Mouse (Mus musculus) lung, embryonic 15.5 days (tissue): ENCODE measurements around the gene Men1. TPM values are rescaled to one million over a fixed set of nuclear protein-coding genes. Genes with fewer than 3 reads are reported as not detected.

Experiments used
- ATAC-seq: fragments of 200-750 bp; cut with Nextera tagmentation; 2 replicates; pipeline ENCODE4 v1.8.0; 2017; ENCODE audit warnings: moderate number of reproducible peaks, borderline replicate concordance; ENCODE audit not compliant: low FRiP score, low TSS enrichment; ENCODE audit errors: extremely low read depth
- H3K27ac ChIP-seq: fragments of 300-500 bp; sonication (generic); 2 replicates; pipeline ENCODE4 v1.5.1; 2015; ENCODE audit warnings: moderate library complexity, mild to moderate bottlenecking, inconsistent platforms
- H3K27me3 ChIP-seq: fragments of 300-500 bp; sonication (generic); 2 replicates; pipeline ENCODE4 v1.6.1; 2015; ENCODE audit warnings: inconsistent platforms
- H3K36me3 ChIP-seq: fragments of 300-500 bp; sonication (generic); 2 replicates; pipeline ENCODE4 v1.6.1; 2015; ENCODE audit warnings: inconsistent platforms
- H3K4me1 ChIP-seq: fragments of 300-500 bp; sonication (generic); 2 replicates; pipeline ENCODE4 v1.6.1; 2015; ENCODE audit warnings: inconsistent platforms
- H3K4me2 ChIP-seq: fragments of 300-500 bp; sonication (generic); 2 replicates; pipeline ENCODE4 v1.6.1; 2015; ENCODE audit warnings: inconsistent platforms, mild to moderate bottlenecking, moderate library complexity
- H3K4me3 ChIP-seq: fragments of 300-500 bp; sonication (generic); 2 replicates; pipeline ENCODE4 v1.5.1; 2015; ENCODE audit warnings: mild to moderate bottlenecking, inconsistent platforms
- H3K9ac ChIP-seq: fragments of 300-500 bp; sonication (generic); 2 replicates; pipeline ENCODE4 v1.6.1; 2015; ENCODE audit warnings: inconsistent platforms
- H3K9me3 ChIP-seq: fragments of 300-500 bp; sonication (generic); 2 replicates; pipeline ENCODE4 v1.6.1; 2016; ENCODE audit warnings: inconsistent platforms
- WGBS: fragments of 180-500 bp; shearing (Covaris S2); methylation state at CpG from one replicate; pipeline ENCODE4 v1.1.7; 2015; 5-methylcytosine and 5-hydroxymethylcytosine counted together
- polyA plus RNA-seq: library from polyadenylated mRNA; unstranded; fragments of >200 nt; fragmentation: Nextera tagmentation; extraction: Ambion mirVana; gene quantifications from 2 replicates; pipeline ENCODE4 v1.2.1, GENCODE M21; 2015

Men1 gene
- polyA plus RNA-seq, 1 experiment from 2014 or later: 82.6 TPM

GRCm38 (mm10) chr19:6296551-6297210 is 38.1 kb upstream of the Men1 start:
- Histone ChIP-seq H3K4me1 (0 out of 2 replicates have a peak, but pooled peaks cover 3% of the 10 kb centered on the region), H3K27ac (no peak overlapping the region), H3K4me2 (no peak overlapping the region), H3K27me3 (no peaks in the 10 kb centered on the region), H3K9me3 (no peaks in the 10 kb centered on the region), H3K9ac (no peak overlapping the region), H3K4me3 (no peak overlapping the region), H3K36me3 (peaks cover 49% of the 10 kb centered on the region)
- no peak for ATAC-seq
- 83% methylated on average over 5 of the region's 5 CpGs for WGBS

DNA sequence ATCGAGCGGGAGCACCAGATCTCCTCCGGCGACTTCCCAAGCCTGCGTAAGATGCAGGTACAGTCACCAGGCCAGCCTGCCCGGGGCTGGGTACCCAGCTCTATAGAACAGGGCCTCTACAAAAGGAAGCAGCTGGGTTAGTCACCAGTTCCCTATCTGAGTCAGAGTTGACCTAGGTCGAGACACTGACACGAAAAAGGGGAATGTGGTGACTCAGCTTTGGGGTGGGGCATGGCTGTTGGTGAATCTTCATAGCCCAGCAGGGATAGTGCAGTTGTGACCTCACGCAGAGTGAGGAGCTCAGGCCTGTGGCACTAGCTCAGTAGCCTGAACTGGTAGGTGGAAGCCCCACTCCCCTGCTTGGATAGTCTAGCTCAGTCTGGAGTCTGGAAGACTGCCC is 37.1 kb upstream of the Men1 start:
- H3K27me3 ChIP-seq: no peaks in the 10 kb centered on the region
- no peak overlapping the region for H3K4me2 ChIP-seq
- H3K9me3 ChIP-seq: no peaks in the 10 kb centered on the region
- no peak overlapping the region for H3K9ac ChIP-seq
- no peak overlapping the region for H3K4me3 ChIP-seq
- no peak overlapping the region for H3K27ac ChIP-seq
- peaks cover 6% of the 10 kb centered on the region; the same call in 1 of the 2 replicates for H3K4me1 ChIP-seq
- WGBS: 86% methylated on average over 9 of the region's 9 CpGs
- peaks cover 49% of the 10 kb centered on the region for H3K36me3 ChIP-seq
- no peak for ATAC-seq

DNA sequence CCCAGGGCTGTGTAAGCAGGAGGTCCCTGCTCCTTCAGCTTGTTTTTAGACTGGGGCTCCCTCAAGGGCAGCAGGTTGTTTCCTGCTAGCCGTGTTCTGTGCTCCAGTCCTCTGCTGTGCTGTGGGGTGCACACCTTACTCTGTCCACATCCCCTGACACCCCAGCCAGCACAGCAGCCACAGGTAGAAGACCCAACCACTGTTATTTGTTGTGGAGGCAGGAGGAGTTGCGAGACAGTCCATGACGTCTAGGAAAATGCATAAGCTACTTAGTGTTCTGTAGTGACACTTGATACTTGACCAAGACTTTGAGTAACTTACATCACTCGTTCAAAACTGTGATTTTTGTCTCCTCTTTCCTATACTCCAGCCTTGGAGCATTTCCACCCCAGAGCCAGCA is 35.8 kb upstream of the Men1 start:
- Histone ChIP-seq H3K4me2 (no peak overlapping the region), H3K27me3 (no peaks in the 10 kb centered on the region), H3K27ac (peak overlapping the region; percentile 41), H3K36me3 (peaks cover 41% of the 10 kb centered on the region), H3K4me1 (peaks cover 8% of the 10 kb centered on the region; the same call in 1 of the 2 replicates), H3K4me3 (no peak overlapping the region), H3K9me3 (no peaks in the 10 kb centered on the region), H3K9ac (no peak overlapping the region)
- ATAC-seq: no peak
- WGBS: 70% methylated on average over 4 of the region's 4 CpGs

DNA sequence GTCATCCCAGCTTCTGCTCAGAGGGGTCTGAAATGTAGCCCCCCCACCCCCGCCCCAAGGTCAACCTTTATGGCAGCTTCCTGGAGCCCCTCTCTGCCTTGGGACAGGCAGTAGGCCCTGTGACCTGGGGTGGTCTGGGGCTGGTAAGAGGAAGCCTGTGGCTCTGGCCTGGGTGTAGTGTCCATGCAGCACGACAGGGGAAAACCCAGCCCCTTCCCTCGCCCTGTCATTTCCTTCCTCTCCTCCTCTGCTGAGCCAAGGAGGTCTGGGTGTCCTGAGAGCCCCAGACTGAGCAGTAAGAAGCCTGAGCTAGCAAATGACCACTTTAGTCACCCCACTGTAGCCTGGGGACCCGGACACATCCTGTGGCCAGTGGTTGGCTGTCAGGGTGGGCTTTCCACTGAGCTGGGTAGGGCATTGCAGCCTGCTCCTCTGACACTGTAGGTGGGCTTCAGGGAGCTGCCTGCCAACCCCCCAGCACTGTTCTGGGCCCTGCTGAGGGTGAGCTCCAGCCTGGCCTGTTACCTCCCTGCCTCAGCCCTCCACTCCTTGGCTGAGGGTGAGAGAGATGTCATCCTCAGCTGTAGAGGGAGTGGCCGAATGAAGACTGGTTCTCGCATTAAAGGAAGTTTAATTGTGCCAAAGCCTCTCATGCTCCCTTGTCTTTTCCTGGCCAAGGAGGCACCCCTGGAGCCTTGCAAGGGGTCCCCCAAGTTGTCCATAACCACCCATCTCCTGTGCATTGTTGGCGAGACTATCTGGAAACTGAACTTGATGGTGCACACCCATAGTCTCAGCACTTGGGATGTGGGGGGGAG is 35.1 kb upstream of the Men1 start:
- Histone ChIP-seq H3K27ac (peak overlapping the region; percentile 41), H3K27me3 (no peaks in the 10 kb centered on the region), H3K9ac (no peak overlapping the region), H3K4me3 (no peak overlapping the region), H3K36me3 (peaks cover 36% of the 10 kb centered on the region), H3K4me2 (no peak overlapping the region), H3K4me1 (peaks cover 12% of the 10 kb centered on the region), H3K9me3 (no peaks in the 10 kb centered on the region)
- ATAC-seq: no peak
- 70% methylated on average over 7 of the region's 7 CpGs for WGBS

GRCm38 (mm10) chr19:6300402-6300841 is 34.4 kb upstream of the Men1 start:
- Histone ChIP-seq H3K4me1 (peaks cover 13% of the 10 kb centered on the region), H3K9me3 (no peaks in the 10 kb centered on the region), H3K4me3 (no peak overlapping the region), H3K36me3 (peaks cover 28% of the 10 kb centered on the region), H3K4me2 (no peak overlapping the region), H3K27ac (peak overlapping the region; percentile 41), H3K9ac (no peak overlapping the region), H3K27me3 (no peaks in the 10 kb centered on the region)
- 37% methylated on average over 7 of the region's 7 CpGs for WGBS
- ATAC-seq: peak; percentile 29; the same call in 1 of the 2 replicates

DNA sequence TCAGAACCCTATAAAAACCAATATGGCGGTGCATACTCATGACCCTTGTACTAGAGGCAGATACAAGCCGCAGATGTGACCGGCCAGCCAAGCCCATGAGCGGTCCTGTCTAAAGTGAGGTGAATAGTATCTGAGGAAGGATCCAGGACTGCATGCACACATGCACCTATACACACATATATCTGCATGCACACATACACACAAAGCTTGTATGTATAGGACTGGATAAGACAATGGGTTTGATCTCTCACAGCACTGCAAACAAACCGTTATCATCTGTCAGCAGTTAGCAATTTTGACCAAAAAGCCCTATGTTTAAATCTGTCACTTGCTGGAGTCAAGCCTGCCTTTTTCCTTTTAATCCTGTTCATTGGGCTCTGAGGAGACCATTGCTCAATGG is 32.7 kb upstream of the Men1 start:
- H3K27me3 ChIP-seq: no peaks in the 10 kb centered on the region
- H3K9ac ChIP-seq: no peak overlapping the region
- 91% methylated on average over 5 of the region's 5 CpGs for WGBS
- H3K4me1 ChIP-seq: peaks cover 22% of the 10 kb centered on the region
- no peak overlapping the region for H3K4me2 ChIP-seq
- H3K27ac ChIP-seq: no peak overlapping the region
- H3K36me3 ChIP-seq: peaks cover 17% of the 10 kb centered on the region
- no peaks in the 10 kb centered on the region for H3K9me3 ChIP-seq
- ATAC-seq: no peak
- no peak overlapping the region for H3K4me3 ChIP-seq

GRCm38 (mm10) chr19:6302522-6302921 is 32.3 kb upstream of the Men1 start:
- Histone ChIP-seq H3K27ac (no peak overlapping the region), H3K27me3 (no peaks in the 10 kb centered on the region), H3K4me2 (no peak overlapping the region), H3K9me3 (no peaks in the 10 kb centered on the region), H3K4me1 (peaks cover 26% of the 10 kb centered on the region), H3K4me3 (no peak overlapping the region), H3K9ac (no peak overlapping the region), H3K36me3 (peaks cover 13% of the 10 kb centered on the region)
- ATAC-seq: no peak
- WGBS: 30% methylated on average over 4 of the region's 4 CpGs

GRCm38 (mm10) chr19:6303831-6304230 is 30.9 kb upstream of the Men1 start:
- no peak for ATAC-seq
- Histone ChIP-seq H3K27me3 (no peaks in the 10 kb centered on the region), H3K36me3 (peaks cover under 1% of the 10 kb centered on the region; the same call in 1 of the 2 replicates), H3K4me3 (no peak overlapping the region), H3K4me2 (no peak overlapping the region), H3K4me1 (peaks cover 39% of the 10 kb centered on the region), H3K9ac (no peak overlapping the region), H3K9me3 (no peaks in the 10 kb centered on the region), H3K27ac (no peak overlapping the region)
- 72% methylated on average over 6 of the region's 6 CpGs for WGBS

GRCm38 (mm10) chr19:6304787-6305516 is 29.8 kb upstream of the Men1 start:
- H3K27ac ChIP-seq: peak overlapping the region; percentile 91; the same call in 1 of the 2 replicates
- ATAC-seq: peak; percentile 28; the same call in 1 of the 2 replicates

DNA sequence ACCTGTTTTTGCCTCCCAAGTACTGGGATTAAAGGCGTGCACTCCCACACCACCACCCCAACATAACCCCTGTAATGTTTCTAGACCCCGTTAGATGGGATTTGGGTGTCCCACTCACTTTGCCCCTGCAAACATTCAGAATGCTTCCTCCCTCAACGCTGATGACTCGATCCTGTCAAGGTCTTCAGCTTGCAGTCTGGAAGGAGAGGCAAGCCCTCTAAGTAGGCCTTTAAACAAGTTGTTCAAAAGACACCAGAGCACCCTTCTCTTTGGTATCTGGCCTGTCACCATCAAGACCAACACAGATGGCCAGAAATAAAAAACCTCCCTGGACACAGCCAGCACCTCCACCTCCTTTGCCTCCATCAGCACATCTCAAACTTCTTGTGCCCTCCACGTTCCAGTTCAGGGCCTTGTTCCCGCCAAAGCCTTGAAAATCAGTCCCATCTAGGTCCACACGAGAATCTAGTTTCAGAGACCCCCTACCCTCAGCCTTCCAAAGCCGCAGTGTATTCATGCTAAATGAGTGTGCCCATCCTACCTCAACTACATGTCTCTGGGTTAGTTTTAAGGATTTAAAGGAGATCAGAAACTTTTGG is 29.2 kb upstream of the Men1 start:
- Histone ChIP-seq H3K4me1 (peaks cover 45% of the 10 kb centered on the region), H3K27ac (peak overlapping the region; percentile 91), H3K4me2 (peak overlapping the region; percentile 74), H3K36me3 (peaks cover 4% of the 10 kb centered on the region; the same call in 1 of the 2 replicates), H3K9ac (peak overlapping the region; percentile 73), H3K9me3 (no peaks in the 10 kb centered on the region), H3K27me3 (no peaks in the 10 kb centered on the region), H3K4me3 (peak overlapping the region; percentile 71)
- 56% methylated on average over 8 of the region's 8 CpGs for WGBS
- ATAC-seq: no peak

More at GRCm38 (mm10) chr19:6304787-6305516, 29.8 kb upstream of the Men1 start:
- no peaks in the 10 kb centered on the region for H3K27me3 ChIP-seq
- WGBS: 17% methylated on average over 5 of the region's 5 CpGs
- 0 out of 2 replicates have a peak overlapping the region, but pooled peaks have one; percentile 73 for H3K9ac ChIP-seq
- no peak overlapping the region for H3K4me2 ChIP-seq
- H3K9me3 ChIP-seq: no peaks in the 10 kb centered on the region
- no peak overlapping the region for H3K4me3 ChIP-seq
- H3K4me1 ChIP-seq: peaks cover 45% of the 10 kb centered on the region
- no peaks in the 10 kb centered on the region for H3K36me3 ChIP-seq

DNA sequence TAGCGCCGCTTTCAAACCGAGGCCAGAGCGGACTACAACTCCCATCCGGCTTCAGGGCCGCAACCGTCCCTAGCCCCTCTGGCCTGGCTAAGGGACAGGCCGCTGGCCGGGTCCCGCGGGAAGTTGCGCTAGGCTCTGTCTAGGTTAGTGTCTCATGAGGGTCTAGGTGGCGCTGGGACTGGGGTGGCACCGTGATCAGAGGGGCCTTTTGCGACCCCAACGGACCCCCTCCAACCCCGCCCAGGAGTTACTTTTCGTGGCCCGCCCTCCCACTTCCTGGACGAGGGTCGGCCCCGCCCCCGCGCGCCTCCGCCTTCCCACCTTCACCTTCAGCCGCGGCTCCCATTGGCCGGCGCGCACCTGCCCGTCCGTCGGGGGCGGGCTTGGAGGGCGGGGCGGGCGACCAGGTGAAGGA is 28.6 kb upstream of the Men1 start, which contains the start of gene Cdc42bpg:
Cdc42bpg (plus strand) TSS at position 320 of the 415 bp plus-strand sequence.
- peak within 1 kb of the TSS; percentile 73 for H3K9ac ChIP-seq
- peak within 1 kb of the TSS; percentile 91 for H3K27ac ChIP-seq
- H3K36me3 ChIP-seq: peaks cover 8% of the 10 kb centered on the region
- H3K9me3 ChIP-seq: no peaks in the 10 kb centered on the region
- peak within 1 kb of the TSS; percentile 71 for H3K4me3 ChIP-seq
- H3K4me2 ChIP-seq: peak within 1 kb of the TSS; percentile 74
- 0% methylated on average over 36 of the region's 38 CpGs for WGBS
- H3K27me3 ChIP-seq: no peaks in the 10 kb centered on the region
- H3K4me1 ChIP-seq: peaks cover 45% of the 10 kb centered on the region
- ATAC-seq: peak; percentile 79
